Mouse (Mus musculus): ENCODE data around the gene Aspdh. TPM values are rescaled to one million over a fixed set of nuclear protein-coding genes. Genes with fewer than 3 reads are reported as not detected.

The Aspdh gene
- polyA plus RNA-seq (2012; ENCODE audit: insufficient read depth, insufficient read length, low replicate concordance, missing spikeins): not detected in 2 replicates

DNA sequence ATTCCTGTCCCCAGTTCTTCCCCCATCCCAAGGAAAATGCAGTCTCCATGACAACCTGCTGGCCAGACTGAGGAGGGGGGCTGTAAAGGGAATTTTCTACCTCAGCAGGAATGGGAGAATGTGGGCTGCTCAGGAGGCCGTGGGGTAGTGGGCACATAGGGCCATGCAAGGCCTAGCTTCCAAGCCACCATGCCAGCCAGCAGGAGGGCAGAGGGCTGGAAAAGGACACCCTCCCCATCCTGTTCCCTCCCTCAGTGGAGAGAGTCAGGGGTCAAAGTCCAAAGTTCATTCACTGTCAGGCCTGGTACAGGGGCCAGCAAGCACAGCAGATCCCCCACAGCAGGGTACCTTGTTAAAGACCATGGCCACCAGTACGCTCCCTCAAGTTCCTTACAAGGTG is at the start of gene Aspdh:
Gene Aspdh (plus strand): TSS at position 281 of the 400 bp plus-strand sequence.
- H3K4me3 ChIP-seq (ENCODE audit: insufficient read depth, low read depth, low read length): no peak within 1 kb of the TSS
- peaks cover 52% of the 10 kb centered on the region for H3K4me1 ChIP-seq (ENCODE audit: control insufficient read depth, insufficient read depth, low read length)
- TF ChIP-seq POLR2A (IDR thresholded peaks at IDR 0.05; ENCODE audit: insufficient read depth, low read depth, low read length) (no peak), CTCF (IDR thresholded peaks at IDR 0.05; ENCODE audit: insufficient read depth, low read depth, low read length) (no peak)
- peak within 1 kb of the TSS; percentile 68 for H3K27ac ChIP-seq (ENCODE audit: insufficient read depth, low read depth, low read length)
- 38% methylated on average over 2 of the region's 2 CpGs for WGBS

DNA sequence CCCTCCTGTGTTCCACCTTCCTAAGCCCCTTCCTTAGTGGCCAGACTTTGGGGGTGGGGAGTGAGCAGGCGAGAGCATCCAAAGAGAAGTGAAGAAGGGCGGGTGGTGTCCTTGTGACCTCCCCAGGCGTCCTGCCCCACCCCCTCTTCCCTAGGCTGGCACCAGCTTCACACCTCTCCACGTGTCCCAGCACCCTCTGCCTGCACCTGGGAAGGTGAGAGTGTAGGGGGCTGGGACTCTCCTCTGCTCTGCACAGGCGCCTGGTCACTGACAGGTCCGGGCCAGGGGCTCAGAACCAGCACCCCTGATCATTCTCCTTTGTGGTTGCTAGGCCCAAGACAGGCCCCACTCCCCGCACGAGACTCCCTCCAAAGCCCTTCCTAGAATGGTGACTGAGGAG is 37.5 kb upstream of the Aspdh start:
- Histone ChIP-seq H3K4me3 (ENCODE audit: insufficient read depth, low read depth, low read length) (peak overlapping the region; percentile 76), H3K27ac (ENCODE audit: insufficient read depth, low read depth, low read length) (peak overlapping the region; percentile 84), H3K4me1 (ENCODE audit: control insufficient read depth, insufficient read depth, low read length) (peaks cover 38% of the 10 kb centered on the region)
- 37% methylated on average over 8 of the region's 8 CpGs for WGBS
- TF ChIP-seq POLR2A (IDR thresholded peaks at IDR 0.05; ENCODE audit: insufficient read depth, low read depth, low read length) (no peak), CTCF (IDR thresholded peaks at IDR 0.05; ENCODE audit: insufficient read depth, low read depth, low read length) (no peak)

GRCm38 (mm10) chr7:44428171-44428950 is 36.8 kb upstream of the Aspdh start:
- H3K4me1 ChIP-seq (ENCODE audit: control insufficient read depth, insufficient read depth, low read length): peaks cover 41% of the 10 kb centered on the region
- peak overlapping the region; percentile 84 for H3K27ac ChIP-seq (ENCODE audit: insufficient read depth, low read depth, low read length)
- H3K4me3 ChIP-seq (ENCODE audit: insufficient read depth, low read depth, low read length): peak overlapping the region; percentile 76
- TF ChIP-seq CTCF (IDR thresholded peaks at IDR 0.05; ENCODE audit: insufficient read depth, low read depth, low read length): no peak
- TF ChIP-seq POLR2A (IDR thresholded peaks at IDR 0.05; ENCODE audit: insufficient read depth, low read depth, low read length): no peak
- 3% methylated on average over 16 of the region's 38 CpGs for WGBS

DNA sequence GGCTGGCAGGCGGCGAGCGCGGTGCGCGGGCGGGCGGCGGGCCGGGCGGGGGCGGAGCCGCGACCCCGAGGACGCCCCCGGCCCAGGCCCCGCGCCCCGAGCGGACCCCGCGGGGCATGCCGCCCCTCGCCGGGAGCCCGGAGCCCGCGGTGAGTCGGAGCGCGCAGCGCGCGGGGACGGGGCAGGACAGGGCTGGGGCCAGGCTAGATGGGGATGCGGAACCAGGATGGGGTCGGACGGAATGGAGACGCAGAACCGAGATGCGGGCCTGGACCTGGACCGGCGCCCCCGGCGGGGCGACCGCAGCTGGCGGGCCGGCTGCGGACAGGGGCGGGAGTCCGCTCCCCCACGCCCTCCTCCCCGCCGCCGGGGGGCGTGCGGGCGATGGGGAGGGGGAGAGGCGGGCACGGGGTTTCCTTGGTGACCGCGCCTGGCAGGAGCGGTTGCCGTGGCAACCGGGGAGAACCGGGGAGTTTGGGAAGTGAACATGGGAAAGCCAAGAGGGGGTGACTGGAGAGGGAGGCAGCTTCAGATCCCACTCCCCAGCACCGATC is 36.1 kb upstream of the Aspdh start, which contains the start of gene Lrrc4b:
Gene Lrrc4b (plus strand): TSS at position 51 of the 554 bp plus-strand sequence.
- Histone ChIP-seq H3K27ac (ENCODE audit: insufficient read depth, low read depth, low read length) (peak within 1 kb of the TSS; percentile 93), H3K4me1 (ENCODE audit: control insufficient read depth, insufficient read depth, low read length) (peaks cover 45% of the 10 kb centered on the region), H3K4me3 (ENCODE audit: insufficient read depth, low read depth, low read length) (peak within 1 kb of the TSS; percentile 76)
- 3% methylated on average over 59 of the region's 69 CpGs for WGBS
- TF ChIP-seq POLR2A (IDR thresholded peaks at IDR 0.05; ENCODE audit: insufficient read depth, low read depth, low read length): peak; percentile 41; the same call in 1 of the 2 replicates
- TF ChIP-seq CTCF (IDR thresholded peaks at IDR 0.05; ENCODE audit: insufficient read depth, low read depth, low read length): no peak

GRCm38 (mm10) chr7:44429534-44430488 is 35.4 kb upstream of the Aspdh start:
- H3K4me1 ChIP-seq (ENCODE audit: control insufficient read depth, insufficient read depth, low read length): peaks cover 47% of the 10 kb centered on the region
- TF ChIP-seq POLR2A (IDR thresholded peaks at IDR 0.05; ENCODE audit: insufficient read depth, low read depth, low read length) (no peak), CTCF (IDR thresholded peaks at IDR 0.05; ENCODE audit: insufficient read depth, low read depth, low read length) (no peak)
- peak overlapping the region; percentile 76 for H3K4me3 ChIP-seq (ENCODE audit: insufficient read depth, low read depth, low read length)
- H3K27ac ChIP-seq (ENCODE audit: insufficient read depth, low read depth, low read length): peak overlapping the region; percentile 57
- WGBS: 2% methylated on average over 32 of the region's 32 CpGs

GRCm38 (mm10) chr7:44432550-44432949 is 32.6 kb upstream of the Aspdh start:
- TF ChIP-seq POLR2A (IDR thresholded peaks at IDR 0.05; ENCODE audit: insufficient read depth, low read depth, low read length) (no peak), CTCF (IDR thresholded peaks at IDR 0.05; ENCODE audit: insufficient read depth, low read depth, low read length) (no peak)
- Histone ChIP-seq H3K4me3 (ENCODE audit: insufficient read depth, low read depth, low read length) (no peak overlapping the region), H3K27ac (ENCODE audit: insufficient read depth, low read depth, low read length) (no peak overlapping the region), H3K4me1 (ENCODE audit: control insufficient read depth, insufficient read depth, low read length) (peaks cover 51% of the 10 kb centered on the region)
- 62% methylated on average over 6 of the region's 6 CpGs for WGBS

DNA sequence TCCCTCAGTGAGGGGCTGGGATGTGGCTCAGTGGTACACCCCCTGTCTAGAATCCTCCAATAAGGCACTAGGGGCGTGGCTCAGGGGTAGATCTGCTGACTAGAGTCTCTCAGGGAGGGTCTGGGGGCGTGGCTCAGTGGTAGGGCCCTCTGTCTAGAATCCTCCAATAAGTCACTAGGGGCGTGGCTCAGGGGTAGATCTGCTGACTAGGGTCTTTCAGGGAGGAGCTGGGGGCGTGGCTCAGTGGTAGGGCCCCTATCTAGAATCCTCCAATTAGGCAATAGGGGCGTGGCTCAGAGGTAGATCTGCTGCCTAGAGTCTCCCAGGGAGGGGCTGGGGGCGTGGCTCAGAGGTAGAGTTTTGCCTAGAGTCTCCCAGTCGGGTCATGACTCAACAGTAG is 31.8 kb upstream of the Aspdh start:
- WGBS: 14% methylated on average over 7 of the region's 7 CpGs
- TF ChIP-seq CTCF (IDR thresholded peaks at IDR 0.05; ENCODE audit: insufficient read depth, low read depth, low read length): no peak
- no peak for TF ChIP-seq POLR2A (IDR thresholded peaks at IDR 0.05; ENCODE audit: insufficient read depth, low read depth, low read length)
- H3K27ac ChIP-seq (ENCODE audit: insufficient read depth, low read depth, low read length): no peak overlapping the region
- H3K4me3 ChIP-seq (ENCODE audit: insufficient read depth, low read depth, low read length): no peak overlapping the region
- H3K4me1 ChIP-seq (ENCODE audit: control insufficient read depth, insufficient read depth, low read length): peaks cover 50% of the 10 kb centered on the region

GRCm38 (mm10) chr7:44434089-44434488 is 31.1 kb upstream of the Aspdh start:
- no peak overlapping the region for H3K27ac ChIP-seq (ENCODE audit: insufficient read depth, low read depth, low read length)
- peaks cover 52% of the 10 kb centered on the region for H3K4me1 ChIP-seq (ENCODE audit: control insufficient read depth, insufficient read depth, low read length)
- 76% methylated on average over 9 of the region's 9 CpGs for WGBS

More at GRCm38 (mm10) chr7:44434089-44434488, 31.1 kb upstream of the Aspdh start:
- H3K4me3 ChIP-seq (ENCODE audit: insufficient read depth, low read depth, low read length): no peak overlapping the region
- TF ChIP-seq POLR2A (IDR thresholded peaks at IDR 0.05; ENCODE audit: insufficient read depth, low read depth, low read length): no peak
- TF ChIP-seq CTCF (IDR thresholded peaks at IDR 0.05; ENCODE audit: insufficient read depth, low read depth, low read length): no peak

Data from olfactory bulb, adult 2 months (tissue).